Mouse (Mus musculus) kidney, embryonic 16.5 days (tissue): ENCODE measurements around the gene Asic1. TPM values are rescaled to one million over a fixed set of nuclear protein-coding genes. Genes with fewer than 3 reads are reported as not detected.

Experiments used
- ATAC-seq: fragments of 200-750 bp; cut with Nextera tagmentation; 2 replicates; pipeline ENCODE4 v1.8.0; 2017; ENCODE audit warnings: moderate TSS enrichment; ENCODE audit not compliant: low FRiP score, low TSS enrichment
- H3K27ac ChIP-seq: fragments of 300-500 bp; sonication (generic); 2 replicates; pipeline ENCODE4 v1.5.1; 2014; ENCODE audit warnings: low read length
- H3K27me3 ChIP-seq: fragments of 300-500 bp; sonication (generic); 2 replicates; pipeline ENCODE4 v1.6.1; 2014; ENCODE audit warnings: low read length, control low read depth, mixed read lengths; ENCODE audit not compliant: insufficient read depth
- H3K36me3 ChIP-seq: fragments of 300-500 bp; sonication (generic); 2 replicates; pipeline ENCODE4 v1.6.1; 2014; ENCODE audit warnings: low read length, control low read depth, mixed read lengths; ENCODE audit not compliant: insufficient read depth
- H3K4me1 ChIP-seq: fragments of 300-500 bp; sonication (generic); 2 replicates; pipeline ENCODE4 v1.6.1; 2014; ENCODE audit warnings: low read length, control low read depth, mixed read lengths; ENCODE audit not compliant: insufficient read depth
- H3K4me2 ChIP-seq: fragments of 300-500 bp; sonication (generic); replicated peaks from 2 replicates; pipeline ENCODE4 v1.6.1; 2014; ENCODE audit warnings: low read depth, low read length
- H3K4me3 ChIP-seq: fragments of 300-500 bp; sonication (generic); 2 replicates; pipeline ENCODE4 v1.5.1; 2014; ENCODE audit warnings: mild to moderate bottlenecking, low read length
- H3K9ac ChIP-seq: fragments of 300-500 bp; sonication (generic); replicated peaks from 2 replicates; pipeline ENCODE4 v1.6.1; 2014; ENCODE audit warnings: low read length
- H3K9me3 ChIP-seq: fragments of 300-500 bp; sonication (generic); 2 replicates; pipeline ENCODE4 v1.6.1; 2016; ENCODE audit warnings: low read length, control low read depth
- WGBS: fragments of 180-500 bp; shearing (Covaris S2); extraction: QIAGEN DNeasy Blood & Tissue Kit; methylation state at CpG from one replicate; pipeline ENCODE4 v1.1.7; 2014; 5-methylcytosine and 5-hydroxymethylcytosine counted together
- polyA plus RNA-seq: library from polyadenylated mRNA; unstranded; fragments of >200 nt; fragmentation: Nextera tagmentation; extraction: Ambion mirVana; gene quantifications from 2 replicates; pipeline ENCODE4 v1.2.1, GENCODE M21; 2015

Gene Asic1
- polyA plus RNA-seq, 1 experiment from 2014 or later, result 1.7 TPM

GRCm38 (mm10) chr15:99649067-99649761 lies 21.0 kb upstream of the Asic1 start:
- H3K4me2 ChIP-seq, result peak overlapping the region; percentile 62
- peaks cover 41% of the 10 kb centered on the region for H3K4me1 ChIP-seq
- H3K27me3 ChIP-seq, result peaks cover 3% of the 10 kb centered on the region; the same call in 1 of the 2 replicates
- H3K9me3 ChIP-seq, result no peaks in the 10 kb centered on the region
- ATAC-seq, result no peak
- peak overlapping the region; percentile 80 for H3K4me3 ChIP-seq
- H3K27ac ChIP-seq, result no peak overlapping the region
- WGBS, result 44% methylated on average over 6 of the region's 6 CpGs
- H3K36me3 ChIP-seq, result no peaks in the 10 kb centered on the region
- peak overlapping the region; percentile 24; the same call in 1 of the 2 replicates for H3K9ac ChIP-seq

GRCm38 (mm10) chr15:99650304-99650703 lies 19.9 kb upstream of the Asic1 start:
- Histone ChIP-seq H3K9me3 (no peaks in the 10 kb centered on the region), H3K27ac (no peak overlapping the region), H3K27me3 (peaks cover 14% of the 10 kb centered on the region), H3K4me1 (peaks cover 37% of the 10 kb centered on the region), H3K9ac (peak overlapping the region; percentile 78), H3K4me2 (peak overlapping the region; percentile 62), H3K4me3 (peak overlapping the region; percentile 80), H3K36me3 (no peaks in the 10 kb centered on the region)
- ATAC-seq, result no peak
- 43% methylated on average over 2 of the region's 2 CpGs for WGBS

GRCm38 (mm10) chr15:99651163-99651872 lies 18.9 kb upstream of the Asic1 start, which contains the start of gene Racgap1:
Gene Racgap1 (minus strand): TSS chr15:99651656.
- Histone ChIP-seq H3K36me3 (no peaks in the 10 kb centered on the region), H3K27me3 (peaks cover 20% of the 10 kb centered on the region), H3K27ac (peak within 1 kb of the TSS; percentile 5; the same call in 1 of the 2 replicates), H3K4me2 (peak within 1 kb of the TSS; percentile 62), H3K4me3 (peak within 1 kb of the TSS; percentile 80), H3K9me3 (no peaks in the 10 kb centered on the region), H3K4me1 (peaks cover 37% of the 10 kb centered on the region), H3K9ac (peak within 1 kb of the TSS; percentile 78)
- WGBS, result under 1% methylated on average over 61 of the region's 68 CpGs
- ATAC-seq, result peak; percentile 97

GRCm38 (mm10) chr15:99651984-99652872 lies 17.9 kb upstream of the Asic1 start:
- Histone ChIP-seq H3K27ac (no peak overlapping the region), H3K4me1 (peaks cover 37% of the 10 kb centered on the region), H3K4me3 (peak overlapping the region; percentile 80), H3K9me3 (no peaks in the 10 kb centered on the region), H3K9ac (no peak overlapping the region; the same call in 1 of the 2 replicates), H3K4me2 (peak overlapping the region; percentile 62), H3K36me3 (no peaks in the 10 kb centered on the region), H3K27me3 (peaks cover 20% of the 10 kb centered on the region)
- WGBS, result 76% methylated on average over 10 of the region's 10 CpGs
- no peak for ATAC-seq

GRCm38 (mm10) chr15:99653291-99653690 lies 16.9 kb upstream of the Asic1 start:
- H3K36me3 ChIP-seq, result no peaks in the 10 kb centered on the region
- peak overlapping the region; percentile 21 for H3K4me3 ChIP-seq
- no peak for ATAC-seq
- H3K27ac ChIP-seq, result no peak overlapping the region
- H3K4me1 ChIP-seq, result peaks cover 30% of the 10 kb centered on the region
- H3K27me3 ChIP-seq, result peaks cover 20% of the 10 kb centered on the region
- H3K9ac ChIP-seq, result no peak overlapping the region
- whole genome bisulfite sequencing, result 3% methylated on average over 8 of the region's 8 CpGs
- peak overlapping the region; percentile 51 for H3K4me2 ChIP-seq
- no peaks in the 10 kb centered on the region for H3K9me3 ChIP-seq

GRCm38 (mm10) chr15:99653876-99654275 lies 16.3 kb upstream of the Asic1 start:
- Histone ChIP-seq H3K9ac (no peak overlapping the region), H3K4me2 (peak overlapping the region; percentile 51), H3K9me3 (no peaks in the 10 kb centered on the region), H3K36me3 (no peaks in the 10 kb centered on the region), H3K4me1 (peaks cover 27% of the 10 kb centered on the region), H3K4me3 (peak overlapping the region; percentile 21), H3K27ac (no peak overlapping the region), H3K27me3 (peaks cover 20% of the 10 kb centered on the region)
- no peak for ATAC-seq
- 4% methylated on average over 21 of the region's 21 CpGs for WGBS

- Histone ChIP-seq H3K9ac (no peak overlapping the region), H3K27me3 (peaks cover 20% of the 10 kb centered on the region), H3K36me3 (no peaks in the 10 kb centered on the region), H3K4me2 (no peak overlapping the region), H3K4me3 (no peak overlapping the region), H3K27ac (no peak overlapping the region), H3K9me3 (no peaks in the 10 kb centered on the region), H3K4me1 (peaks cover 6% of the 10 kb centered on the region; the same call in 1 of the 2 replicates)
- no peak for ATAC-seq
- 40% methylated on average over 9 of the region's 9 CpGs for WGBS
Observed at GRCm38 (mm10) chr15:99655956-99656355, 14.2 kb upstream of the Asic1 start.

- Histone ChIP-seq H3K27ac (no peak overlapping the region), H3K4me2 (no peak overlapping the region), H3K4me1 (peaks cover 4% of the 10 kb centered on the region; the same call in 1 of the 2 replicates), H3K9me3 (no peaks in the 10 kb centered on the region), H3K4me3 (no peak overlapping the region), H3K9ac (no peak overlapping the region), H3K27me3 (peaks cover 28% of the 10 kb centered on the region), H3K36me3 (no peaks in the 10 kb centered on the region)
- ATAC-seq, result no peak
- 55% methylated on average over 2 of the region's 2 CpGs for WGBS
Observed at GRCm38 (mm10) chr15:99658437-99658836, 11.7 kb upstream of the Asic1 start.

GRCm38 (mm10) chr15:99661121-99661830 lies 8.9 kb upstream of the Asic1 start:
- no peaks in the 10 kb centered on the region for H3K36me3 ChIP-seq
- no peak overlapping the region for H3K4me2 ChIP-seq
- no peak for ATAC-seq
- H3K9ac ChIP-seq, result no peak overlapping the region
- no peak overlapping the region for H3K4me3 ChIP-seq
- WGBS, result 92% methylated on average over 15 of the region's 15 CpGs
- no peak overlapping the region for H3K27ac ChIP-seq
- H3K27me3 ChIP-seq, result peaks cover 21% of the 10 kb centered on the region
- no peaks in the 10 kb centered on the region for H3K9me3 ChIP-seq
- H3K4me1 ChIP-seq, result peaks cover 15% of the 10 kb centered on the region
